Mouse (Mus musculus): ENCODE results near the gene Thbd. TPM values are rescaled to one million over a fixed set of nuclear protein-coding genes. Genes with fewer than 3 reads are reported as not detected.

The Thbd gene
- polyA plus RNA-seq, 1 experiment from 2014 or later = 6.8 TPM

DNA sequence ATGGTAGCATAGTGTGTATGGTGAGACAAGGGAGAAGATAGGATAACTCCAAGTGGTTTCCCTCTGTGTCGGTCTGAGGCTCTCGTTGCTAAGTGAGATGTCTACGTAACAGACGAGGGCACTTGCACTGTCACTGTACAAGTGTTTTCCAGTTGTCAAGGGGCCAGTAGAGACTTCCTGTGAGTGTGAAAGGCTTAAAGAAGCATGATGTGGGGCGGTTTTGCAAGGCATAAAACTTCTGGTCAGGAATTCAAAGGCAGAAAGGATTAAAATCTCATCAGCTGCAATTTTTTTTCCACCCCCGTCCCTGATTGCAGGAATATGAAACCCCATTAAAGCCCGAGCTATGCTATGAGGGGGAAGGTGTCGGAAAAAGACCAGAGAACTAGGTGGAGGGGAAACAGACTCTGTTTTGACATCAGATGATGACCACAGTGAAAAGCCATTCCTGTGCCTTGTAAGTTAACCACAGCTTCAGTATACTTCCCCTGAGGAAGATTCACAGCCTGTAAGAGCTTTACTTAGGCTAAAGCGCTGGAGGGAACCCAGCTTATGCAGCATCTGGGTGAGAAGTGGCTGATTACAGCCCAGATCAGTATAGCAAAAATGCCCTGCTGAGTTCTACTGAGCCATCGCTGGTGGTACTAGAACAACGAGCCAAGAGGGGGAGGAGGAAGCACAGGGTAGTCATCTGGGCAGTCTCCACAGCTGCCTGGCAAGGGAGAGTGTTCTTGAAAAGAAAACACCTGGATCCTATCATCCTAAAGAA, 10.8 kb downstream of the Thbd start:
- Histone ChIP-seq H3K9ac (ENCODE audit: low read depth, low read length) (no peak overlapping the region), H3K9me3 (ENCODE audit: control insufficient read depth, low read length) (no peaks in the 10 kb centered on the region), H3K4me1 (replicated peaks; ENCODE audit: control insufficient read depth, insufficient read depth, low read length) (no peaks in the 10 kb centered on the region; the same call in 1 of the 2 replicates), H3K4me2 (replicated peaks; ENCODE audit: low read depth, low read length) (no peak overlapping the region), H3K36me3 (ENCODE audit: control insufficient read depth, insufficient read depth, low read length) (no peaks in the 10 kb centered on the region), H3K27ac (ENCODE audit: low read depth, low read length) (no peak overlapping the region), H3K27me3 (ENCODE audit: control insufficient read depth, insufficient read depth, low read length) (peaks cover 20% of the 10 kb centered on the region), H3K4me3 (ENCODE audit: low read depth, low read length) (no peak overlapping the region)
- no peak for DNase-seq (ENCODE audit: low spot score)
- WGBS = 75% methylated on average over 11 of the region's 11 CpGs
- ATAC-seq (ENCODE audit: low FRiP score) = no peak

GRCm38 (mm10) chr2:148396209-148396608, 11.8 kb downstream of the Thbd start:
- Histone ChIP-seq H3K4me1 (replicated peaks; ENCODE audit: control insufficient read depth, insufficient read depth, low read length) (no peaks in the 10 kb centered on the region; the same call in 1 of the 2 replicates), H3K4me3 (ENCODE audit: low read depth, low read length) (no peak overlapping the region), H3K27me3 (ENCODE audit: control insufficient read depth, insufficient read depth, low read length) (peaks cover 20% of the 10 kb centered on the region), H3K27ac (ENCODE audit: low read depth, low read length) (no peak overlapping the region), H3K9me3 (ENCODE audit: control insufficient read depth, low read length) (no peaks in the 10 kb centered on the region), H3K9ac (ENCODE audit: low read depth, low read length) (no peak overlapping the region), H3K36me3 (ENCODE audit: control insufficient read depth, insufficient read depth, low read length) (no peaks in the 10 kb centered on the region), H3K4me2 (replicated peaks; ENCODE audit: low read depth, low read length) (no peak overlapping the region)
- WGBS = 72% methylated on average over 10 of the region's 10 CpGs
- ATAC-seq (ENCODE audit: low FRiP score) (no peak), DNase-seq (ENCODE audit: low spot score) (no peak)

DNA sequence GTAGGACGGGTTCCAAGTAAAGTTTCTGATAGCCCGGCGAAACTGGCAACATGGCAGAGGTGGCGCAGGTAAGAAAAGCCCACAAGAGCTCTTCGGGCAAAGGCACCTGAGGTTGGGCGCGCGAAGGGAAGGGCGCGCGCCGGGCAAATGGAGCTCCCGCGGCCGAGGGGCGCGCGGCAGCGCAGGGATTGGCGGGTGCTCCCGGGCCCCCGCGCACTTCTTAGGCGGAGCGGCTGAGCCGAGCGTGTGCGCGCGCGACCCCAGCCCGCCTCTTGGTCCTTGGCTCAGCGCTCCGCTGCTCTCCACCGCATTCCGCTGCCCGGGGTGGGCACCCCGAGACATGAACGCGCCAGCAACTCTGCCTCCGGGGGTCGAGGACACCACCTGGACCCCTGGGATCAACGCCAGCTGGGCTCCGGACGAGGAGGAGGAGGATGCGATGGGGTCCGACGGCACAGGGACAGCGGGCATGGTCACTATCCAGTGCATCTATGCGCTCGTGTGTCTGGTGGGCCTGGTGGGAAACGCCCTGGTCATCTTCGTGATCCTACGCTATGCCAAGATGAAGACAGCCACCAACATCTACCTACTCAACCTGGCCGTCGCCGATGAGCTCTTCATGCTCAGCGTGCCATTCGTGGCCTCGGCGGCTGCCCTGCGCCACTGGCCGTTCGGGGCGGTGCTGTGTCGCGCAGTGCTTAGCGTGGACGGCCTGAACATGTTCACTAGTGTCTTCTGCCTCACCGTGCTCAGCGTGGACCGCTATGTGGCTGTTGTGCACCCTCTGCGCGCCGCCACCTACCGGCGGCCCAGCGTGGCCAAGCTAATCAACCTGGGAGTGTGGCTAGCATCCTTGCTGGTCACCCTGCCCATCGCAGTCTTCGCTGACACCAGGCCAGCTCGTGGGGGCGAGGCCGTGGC, 12.6 kb downstream of the Thbd start, which contains the start of gene Sstr4:
Gene Sstr4, plus strand, starts transcription at position 214 of the 921 bp plus-strand sequence.
- peak within 1 kb of the TSS; percentile 43 for H3K9ac ChIP-seq (ENCODE audit: low read depth, low read length)
- peak within 1 kb of the TSS; percentile 94 for H3K4me2 ChIP-seq (replicated peaks; ENCODE audit: low read depth, low read length)
- H3K4me1 ChIP-seq (replicated peaks; ENCODE audit: control insufficient read depth, insufficient read depth, low read length) = no peaks in the 10 kb centered on the region; the same call in 1 of the 2 replicates
- peaks cover 20% of the 10 kb centered on the region for H3K27me3 ChIP-seq (ENCODE audit: control insufficient read depth, insufficient read depth, low read length)
- no peaks in the 10 kb centered on the region for H3K9me3 ChIP-seq (ENCODE audit: control insufficient read depth, low read length)
- H3K36me3 ChIP-seq (ENCODE audit: control insufficient read depth, insufficient read depth, low read length) = no peaks in the 10 kb centered on the region
- no peak within 1 kb of the TSS for H3K27ac ChIP-seq (ENCODE audit: low read depth, low read length)
- DNase-seq (ENCODE audit: low spot score) = peak; percentile 67
- peak; percentile 86 for ATAC-seq (ENCODE audit: low FRiP score)
- peak within 1 kb of the TSS; percentile 45 for H3K4me3 ChIP-seq (ENCODE audit: low read depth, low read length)
- 5% methylated on average over 66 of the region's 83 CpGs for WGBS

- Histone ChIP-seq H3K27me3 (ENCODE audit: control insufficient read depth, insufficient read depth, low read length) (peaks cover 20% of the 10 kb centered on the region), H3K9ac (ENCODE audit: low read depth, low read length) (no peak overlapping the region)
Observed at GRCm38 (mm10) chr2:148393846-148394245, 14.1 kb downstream of the Thbd start.

DNA sequence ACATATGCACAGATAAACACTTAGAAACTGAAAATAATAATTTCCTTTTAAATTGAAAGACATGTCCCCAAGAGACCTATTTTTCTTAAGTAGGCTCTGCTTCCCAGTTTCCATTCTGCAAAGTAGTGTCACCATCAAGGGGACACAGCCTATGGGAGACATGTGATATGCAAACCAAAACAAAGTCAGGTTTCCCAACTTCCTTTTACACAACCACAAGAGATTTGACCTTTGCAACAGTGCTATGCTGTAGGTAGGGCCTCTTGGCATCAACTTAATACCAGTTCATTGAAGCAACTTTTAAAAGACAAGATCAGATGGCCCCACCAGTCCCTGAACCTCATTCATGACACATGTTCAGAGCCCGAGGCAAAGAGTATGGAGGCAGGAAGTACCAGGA, 14.8 kb downstream of the Thbd start:
- Histone ChIP-seq H3K27ac (ENCODE audit: low read depth, low read length) (no peak overlapping the region), H3K4me1 (replicated peaks; ENCODE audit: control insufficient read depth, insufficient read depth, low read length) (no peaks in the 10 kb centered on the region; the same call in 1 of the 2 replicates), H3K27me3 (ENCODE audit: control insufficient read depth, insufficient read depth, low read length) (peaks cover 20% of the 10 kb centered on the region), H3K4me2 (replicated peaks; ENCODE audit: low read depth, low read length) (no peak overlapping the region), H3K9me3 (ENCODE audit: control insufficient read depth, low read length) (no peaks in the 10 kb centered on the region), H3K9ac (ENCODE audit: low read depth, low read length) (no peak overlapping the region), H3K36me3 (ENCODE audit: control insufficient read depth, insufficient read depth, low read length) (no peaks in the 10 kb centered on the region), H3K4me3 (ENCODE audit: low read depth, low read length) (no peak overlapping the region)
- ATAC-seq (ENCODE audit: low FRiP score) = no peak
- 67% methylated on average over 1 of the region's 1 CpGs for WGBS
- DNase-seq (ENCODE audit: low spot score) = no peak

More at GRCm38 (mm10) chr2:148393846-148394245, 14.1 kb downstream of the Thbd start:
- no peaks in the 10 kb centered on the region; the same call in 1 of the 2 replicates for H3K4me1 ChIP-seq (replicated peaks; ENCODE audit: control insufficient read depth, insufficient read depth, low read length)
- no peak overlapping the region for H3K4me2 ChIP-seq (replicated peaks; ENCODE audit: low read depth, low read length)
- H3K4me3 ChIP-seq (ENCODE audit: low read depth, low read length) = no peak overlapping the region
- H3K36me3 ChIP-seq (ENCODE audit: control insufficient read depth, insufficient read depth, low read length) = no peaks in the 10 kb centered on the region
- DNase-seq (ENCODE audit: low spot score) (no peak), ATAC-seq (ENCODE audit: low FRiP score) (no peak)
- no peak overlapping the region for H3K27ac ChIP-seq (ENCODE audit: low read depth, low read length)
- H3K9me3 ChIP-seq (ENCODE audit: control insufficient read depth, low read length) = no peaks in the 10 kb centered on the region

DNA sequence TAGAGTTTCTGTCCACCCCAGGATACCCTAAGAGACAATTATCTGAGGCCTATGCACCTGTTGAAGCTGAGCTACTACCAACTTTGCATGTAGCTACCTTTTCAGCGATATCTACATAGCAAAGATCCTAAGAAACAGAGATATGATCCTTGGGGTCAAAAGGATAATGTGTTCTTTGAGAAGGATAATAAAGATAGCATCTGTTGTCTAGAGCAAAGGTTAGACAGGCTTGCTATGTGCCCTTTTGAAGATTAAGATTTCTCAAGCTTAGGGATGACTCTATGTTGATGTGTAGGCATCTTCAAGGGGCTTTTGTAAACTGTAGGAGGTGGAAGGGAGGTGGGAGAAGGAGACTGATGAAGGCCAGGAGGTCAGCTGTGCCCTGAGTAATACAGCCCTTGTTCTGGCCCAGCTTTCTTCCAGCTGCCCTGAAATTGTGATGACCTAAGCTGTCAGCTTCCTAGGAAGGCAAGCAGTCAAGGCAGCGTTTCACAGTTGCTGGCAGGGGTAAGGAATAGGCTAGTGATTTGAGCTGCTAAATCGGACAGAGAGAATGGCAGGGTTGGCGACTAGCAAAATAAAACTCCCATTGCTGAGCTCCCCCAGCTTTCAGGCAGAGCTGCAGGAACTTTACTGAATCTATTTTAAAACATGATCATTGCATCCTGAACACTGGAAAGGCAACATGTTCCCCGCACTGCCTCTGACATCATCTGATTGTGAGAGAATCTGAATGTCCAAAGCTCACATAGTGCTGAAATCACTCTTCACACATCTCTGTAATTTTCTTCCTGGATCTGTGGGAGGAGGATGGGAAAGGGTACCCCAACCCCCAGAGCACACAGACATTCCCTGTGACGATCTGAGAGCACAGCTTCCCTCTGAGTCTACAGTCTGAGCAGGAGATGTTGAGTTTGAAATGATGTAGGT, 20.1 kb downstream of the Thbd start:
- Histone ChIP-seq H3K9ac (ENCODE audit: low read depth, low read length) (no peak overlapping the region), H3K4me2 (replicated peaks; ENCODE audit: low read depth, low read length) (no peak overlapping the region), H3K9me3 (ENCODE audit: control insufficient read depth, low read length) (no peaks in the 10 kb centered on the region), H3K4me3 (ENCODE audit: low read depth, low read length) (no peak overlapping the region), H3K27ac (ENCODE audit: low read depth, low read length) (no peak overlapping the region), H3K27me3 (ENCODE audit: control insufficient read depth, insufficient read depth, low read length) (no peaks in the 10 kb centered on the region), H3K36me3 (ENCODE audit: control insufficient read depth, insufficient read depth, low read length) (no peaks in the 10 kb centered on the region), H3K4me1 (replicated peaks; ENCODE audit: control insufficient read depth, insufficient read depth, low read length) (no peaks in the 10 kb centered on the region)
- DNase-seq (ENCODE audit: low spot score) (no peak), ATAC-seq (ENCODE audit: low FRiP score) (no peak)
- 69% methylated on average over 6 of the region's 6 CpGs for WGBS

DNA sequence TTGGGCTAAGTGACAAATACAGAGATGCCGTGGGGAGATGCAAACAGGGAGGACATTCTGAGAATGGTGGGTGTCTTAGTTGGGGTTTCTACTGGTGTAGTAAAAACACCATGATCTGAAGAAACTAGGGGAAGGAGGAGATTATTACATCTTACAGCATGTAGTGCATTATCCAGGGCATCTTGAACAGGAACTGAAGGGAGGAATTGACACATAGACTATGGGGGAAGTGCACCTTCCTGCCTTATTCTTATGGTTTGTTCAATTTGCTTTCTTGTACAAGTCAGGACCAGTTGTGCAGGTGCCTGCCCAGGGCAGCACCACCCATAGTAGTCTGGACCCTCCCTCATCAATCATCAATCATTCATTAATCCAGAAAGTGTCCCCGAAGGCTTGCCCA, 21.1 kb downstream of the Thbd start:
- no peaks in the 10 kb centered on the region for H3K27me3 ChIP-seq (ENCODE audit: control insufficient read depth, insufficient read depth, low read length)
- no peaks in the 10 kb centered on the region for H3K9me3 ChIP-seq (ENCODE audit: control insufficient read depth, low read length)
- WGBS = 90% methylated on average over 2 of the region's 2 CpGs
- H3K27ac ChIP-seq (ENCODE audit: low read depth, low read length) = no peak overlapping the region
- DNase-seq (ENCODE audit: low spot score) = no peak
- H3K36me3 ChIP-seq (ENCODE audit: control insufficient read depth, insufficient read depth, low read length) = no peaks in the 10 kb centered on the region
- no peaks in the 10 kb centered on the region for H3K4me1 ChIP-seq (replicated peaks; ENCODE audit: control insufficient read depth, insufficient read depth, low read length)
- H3K4me3 ChIP-seq (ENCODE audit: low read depth, low read length) = no peak overlapping the region
- H3K4me2 ChIP-seq (replicated peaks; ENCODE audit: low read depth, low read length) = no peak overlapping the region
- ATAC-seq (ENCODE audit: low FRiP score) = no peak
- no peak overlapping the region for H3K9ac ChIP-seq (ENCODE audit: low read depth, low read length)

DNA sequence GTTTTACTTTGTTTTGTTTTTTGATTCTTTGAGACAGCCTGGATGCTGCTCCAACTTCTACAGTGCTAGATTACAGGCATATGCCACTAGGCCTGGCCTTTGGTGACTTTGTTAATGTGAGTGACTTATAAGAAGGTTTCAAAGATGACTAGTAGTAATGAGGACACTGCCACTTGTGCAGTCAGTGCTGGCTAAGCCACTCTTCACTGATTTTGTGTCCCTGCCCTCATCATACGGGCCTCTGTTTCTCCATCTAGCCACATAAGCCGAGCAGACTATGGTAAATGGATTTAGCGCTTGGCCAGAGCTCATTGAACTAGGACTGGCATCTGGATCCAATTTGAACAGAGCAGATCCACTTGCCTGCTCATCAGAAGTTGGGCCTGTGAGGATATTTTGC, 21.5 kb downstream of the Thbd start:
- no peak for ATAC-seq (ENCODE audit: low FRiP score)
- Histone ChIP-seq H3K9ac (ENCODE audit: low read depth, low read length) (no peak overlapping the region), H3K4me3 (ENCODE audit: low read depth, low read length) (no peak overlapping the region), H3K27me3 (ENCODE audit: control insufficient read depth, insufficient read depth, low read length) (no peaks in the 10 kb centered on the region), H3K9me3 (ENCODE audit: control insufficient read depth, low read length) (no peaks in the 10 kb centered on the region), H3K27ac (ENCODE audit: low read depth, low read length) (no peak overlapping the region), H3K36me3 (ENCODE audit: control insufficient read depth, insufficient read depth, low read length) (no peaks in the 10 kb centered on the region), H3K4me2 (replicated peaks; ENCODE audit: low read depth, low read length) (no peak overlapping the region), H3K4me1 (replicated peaks; ENCODE audit: control insufficient read depth, insufficient read depth, low read length) (no peaks in the 10 kb centered on the region)
- WGBS = 76% methylated on average over 3 of the region's 3 CpGs
- no peak for DNase-seq (ENCODE audit: low spot score)
